Mouse (Mus musculus): ENCODE measurements around the gene Tgfbr3. TPM values are rescaled to one million over a fixed set of nuclear protein-coding genes. Genes with fewer than 3 reads are reported as not detected.

Tgfbr3 gene
- total RNA-seq, 2 experiments from 2014 or later: 42.6 to 52.0 TPM

GRCm38 (mm10) chr5:107217139-107217538 lies 72.3 kb downstream of the Tgfbr3 start:
- intact Hi-C loops (cut with DNase I): no loop called here
- DNase-seq: no peak

- no peak for DNase-seq
Observed at GRCm38 (mm10) chr5:107213373-107214132, 75.9 kb downstream of the Tgfbr3 start.

GRCm38 (mm10) chr5:107211830-107212370 lies 77.5 kb downstream of the Tgfbr3 start:
- DNase-seq: no peak
- intact Hi-C loops (cut with DNase I): no loop called here

More at GRCm38 (mm10) chr5:107213373-107214132, 75.9 kb downstream of the Tgfbr3 start:
- intact Hi-C loops (cut with DNase I): no loop called here

- no peak for DNase-seq
- intact Hi-C loops (cut with DNase I): no loop called here
Observed at GRCm38 (mm10) chr5:107210040-107210439, 79.4 kb downstream of the Tgfbr3 start.

GRCm38 (mm10) chr5:107207911-107208310 lies 81.5 kb downstream of the Tgfbr3 start:
- intact Hi-C loops (cut with DNase I): no loop called here
- DNase-seq: no peak

- DNase-seq: no peak
- intact Hi-C loops (cut with DNase I): no loop called here
Observed at GRCm38 (mm10) chr5:107204306-107204705, 85.1 kb downstream of the Tgfbr3 start.

- intact Hi-C loops (cut with DNase I): no loop called here
- DNase-seq: no peak
Observed at GRCm38 (mm10) chr5:107202801-107203559, 86.4 kb downstream of the Tgfbr3 start.

- intact Hi-C loops (cut with DNase I): no loop called here
- DNase-seq: no peak
Observed at GRCm38 (mm10) chr5:107201509-107202182, 87.8 kb downstream of the Tgfbr3 start.

- intact Hi-C loops (cut with DNase I): no loop called here
Observed at GRCm38 (mm10) chr5:107200853-107201341, 88.5 kb downstream of the Tgfbr3 start.

GRCm38 (mm10) chr5:107200221-107200635 lies 89.2 kb downstream of the Tgfbr3 start:
- no peak for DNase-seq
- intact Hi-C loops (cut with DNase I): no loop called here

More at GRCm38 (mm10) chr5:107200853-107201341, 88.5 kb downstream of the Tgfbr3 start:
- DNase-seq: peak in 1 of 2 experiments; percentile 49

- intact Hi-C loops (cut with DNase I): no loop called here
- DNase-seq: no peak
Observed at GRCm38 (mm10) chr5:107195751-107196395, 93.6 kb downstream of the Tgfbr3 start.

- intact Hi-C loops (cut with DNase I): no loop called here
- DNase-seq: no peak
Observed at GRCm38 (mm10) chr5:107193160-107193559, 96.3 kb downstream of the Tgfbr3 start.

- DNase-seq: no peak
- intact Hi-C loops (cut with DNase I): no loop called here
Observed at GRCm38 (mm10) chr5:107192372-107192771, 97.1 kb downstream of the Tgfbr3 start.

- DNase-seq: no peak
- intact Hi-C loops (cut with DNase I): no loop called here
Observed at GRCm38 (mm10) chr5:107188551-107188950, 100.9 kb downstream of the Tgfbr3 start.

- intact Hi-C loops (cut with DNase I): no loop called here
- DNase-seq: no peak
Observed at GRCm38 (mm10) chr5:107186206-107186605, 103.2 kb downstream of the Tgfbr3 start.

GRCm38 (mm10) chr5:107184158-107184883 lies 105.1 kb downstream of the Tgfbr3 start:
- no peak for DNase-seq
- intact Hi-C loops (cut with DNase I): no loop called here

GRCm38 (mm10) chr5:107183537-107183936 lies 105.9 kb downstream of the Tgfbr3 start:
- intact Hi-C loops (cut with DNase I): no loop called here
- no peak for DNase-seq

- DNase-seq: no peak
- intact Hi-C loops (cut with DNase I): no loop called here
Observed at GRCm38 (mm10) chr5:107182721-107183120, 106.7 kb downstream of the Tgfbr3 start.

- no peak for DNase-seq
- intact Hi-C loops (cut with DNase I): no loop called here
Observed at GRCm38 (mm10) chr5:107181820-107182219, 107.6 kb downstream of the Tgfbr3 start.

- intact Hi-C loops (cut with DNase I): no loop called here
- no peak for DNase-seq
Observed at GRCm38 (mm10) chr5:107179194-107179593, 110.2 kb downstream of the Tgfbr3 start.
